Mouse (Mus musculus): ENCODE results near the gene Cyp2s1. TPM values are rescaled to one million over a fixed set of nuclear protein-coding genes. Genes with fewer than 3 reads are reported as not detected.

Gene Cyp2s1
- polyA plus RNA-seq (2012; ENCODE audit: low replicate concordance), result 2.1 and 2.3 TPM in 2 replicates

GRCm38 (mm10) chr7:25816241-25816919 lies at the start of gene Cyp2s1:
Cyp2s1 (minus strand) TSS chr7:25816913.

GRCm38 (mm10) chr7:25788220-25789128 lies 28.2 kb downstream of the Cyp2s1 start, which contains the start of gene Axl:
Axl (minus strand) TSS chr7:25788705.

GRCm38 (mm10) chr7:25754738-25755467 lies 61.8 kb downstream of the Cyp2s1 start, which contains the start of gene Hnrnpul1:
Hnrnpul1 (minus strand) TSS chr7:25754757.

Other genes starting within 250 kb of the Cyp2s1 start
- gene Erich4, start 201.0 kb downstream of the Cyp2s1 start, polyA plus RNA-seq (2012; ENCODE audit: low replicate concordance), result not detected in 2 replicates
- gene Dmac2, start 197.5 kb downstream of the Cyp2s1 start, polyA plus RNA-seq (2012; ENCODE audit: low replicate concordance), result 63.2 and 101 TPM in 2 replicates
- 83.1 and 95.9 TPM in 2 replicates for gene B3gnt8, start 190.3 kb downstream of the Cyp2s1 start, polyA plus RNA-seq (2012; ENCODE audit: low replicate concordance)
- gene Bckdha, start 157.9 kb downstream of the Cyp2s1 start, polyA plus RNA-seq (2012; ENCODE audit: low replicate concordance), result 61.9 and 69.5 TPM in 2 replicates
- gene Exosc5, start 157.7 kb downstream of the Cyp2s1 start, polyA plus RNA-seq (2012; ENCODE audit: low replicate concordance), result 150 and 216 TPM in 2 replicates
- 1.2 and 2.2 TPM in 2 replicates for gene Tmem91, start 141.7 kb downstream of the Cyp2s1 start, polyA plus RNA-seq (2012; ENCODE audit: low replicate concordance)
- 50.4 and 63.3 TPM in 2 replicates for gene B9d2, start 136.1 kb downstream of the Cyp2s1 start, polyA plus RNA-seq (2012; ENCODE audit: low replicate concordance)
- gene Tgfb1, start 129.9 kb downstream of the Cyp2s1 start, polyA plus RNA-seq (2012; ENCODE audit: low replicate concordance), result 805 and 1,492 TPM in 2 replicates
- 93.0 and 167 TPM in 2 replicates for gene Ccdc97, start 97.8 kb downstream of the Cyp2s1 start, polyA plus RNA-seq (2012; ENCODE audit: low replicate concordance)
- gene Hnrnpul1, start 62.2 kb downstream of the Cyp2s1 start, polyA plus RNA-seq (2012; ENCODE audit: low replicate concordance), result 236 and 253 TPM in 2 replicates
- gene Axl, start 28.2 kb downstream of the Cyp2s1 start, polyA plus RNA-seq (2012; ENCODE audit: low replicate concordance), result 155 and 333 TPM in 2 replicates
- not detected in 2 replicates for gene Cyp2b10, start 80.7 kb upstream of the Cyp2s1 start, polyA plus RNA-seq (2012; ENCODE audit: low replicate concordance)
- not detected in 2 replicates for gene Cyp2b13, start 244.6 kb upstream of the Cyp2s1 start, polyA plus RNA-seq (2012; ENCODE audit: low replicate concordance)